Mouse (Mus musculus) liver, postnatal 0 days (tissue): ENCODE results near the gene Bud13.

Source experiments
- CTCF ChIP-seq: sonication (generic); IDR thresholded peaks from 2 replicates; pipeline ENCODE4 v1.5.1; 2016; ENCODE audit warnings: antibody characterized with exemption, low read depth
- EP300 ChIP-seq: IDR thresholded peaks from 2 replicates; pipeline ENCODE4 v1.6.1; 2016; ENCODE audit warnings: antibody characterized with exemption, low read depth, mild to moderate bottlenecking

- TF ChIP-seq CTCF, result no peak
- no peak for TF ChIP-seq EP300
These were observed 63.3 kb downstream of the Bud13 start for GRCm38 (mm10) chr9:46345887-46346665.
